ENCODE assay signal across 15 mouse cellular contexts in genomic region chr14:47646696-47647516, GRCm38 (mm10).
"Had no signal": no experiment of that assay in that cellular context is flagged by ENCODE, and none has a peak within 500 bp of the region (broad histone marks: within the 10 kb centered on the region; RNA-seq: fewer than 3 reads in every experiment).

No protein-coding gene starts in this region.

- ATAC-seq: lung, postnatal 0 days; midbrain, embryonic 16.5 days had no signal

- H3K4me3 ChIP-seq: limb, embryonic 12.5 days had no signal

- DNase-seq: kidney, adult 9 months; kidney, postnatal 36 days; layer of hippocampus, adult 9-11 months; layer of hippocampus, postnatal 36 days; liver; lung, adult 2 months; lung, postnatal 36 days; thymus, postnatal 4 days had no signal

- H3K27ac ChIP-seq: kidney, postnatal 0 days; limb, embryonic 12.5 days; liver, embryonic 14.5 days; stomach, postnatal 0 days had no signal

- H3K4me2 ChIP-seq: limb, embryonic 12.5 days; midbrain, embryonic 11.5 days had no signal

- H3K9me3 ChIP-seq: limb, embryonic 12.5 days had no signal

- H3K9ac ChIP-seq: limb, embryonic 12.5 days; liver, embryonic 14.5 days had no signal

- H3K36me3 ChIP-seq: limb, embryonic 12.5 days had no signal

- H3K27me3 ChIP-seq: limb, embryonic 12.5 days had no signal
